Mouse (Mus musculus) liver, embryonic 13.5 days (tissue): ENCODE data around the gene Zfp748. TPM values are rescaled to one million over a fixed set of nuclear protein-coding genes. Genes with fewer than 3 reads are reported as not detected.

Experiments
- ATAC-seq: fragments of 200-750 bp; cut with Nextera tagmentation; 2 replicates; pipeline ENCODE4 v1.8.0; 2017; ENCODE audit warnings: low read depth, mild to moderate bottlenecking, moderate number of reproducible peaks, moderate library complexity
- DNase-seq: peaks from one replicate; pipeline ENCODE4 v3.0.0; 2022
- H3K27ac ChIP-seq: fragments of 300-500 bp; sonication (generic); 2 replicates; pipeline ENCODE4 v1.5.1; 2015; ENCODE audit warnings: moderate library complexity, mild to moderate bottlenecking, inconsistent platforms
- H3K27me3 ChIP-seq: fragments of 300-500 bp; sonication (generic); 2 replicates; pipeline ENCODE4 v1.6.1; 2015; ENCODE audit warnings: mild to moderate bottlenecking, inconsistent platforms
- H3K36me3 ChIP-seq: fragments of 300-500 bp; sonication (generic); 2 replicates; pipeline ENCODE4 v1.6.1; 2015; ENCODE audit warnings: mild to moderate bottlenecking, inconsistent platforms
- H3K4me1 ChIP-seq: fragments of 300-500 bp; sonication (generic); replicated peaks from 2 replicates; pipeline ENCODE4 v1.6.1; 2015; ENCODE audit warnings: inconsistent platforms
- H3K4me2 ChIP-seq: fragments of 300-500 bp; sonication (generic); 2 replicates; pipeline ENCODE4 v1.6.1; 2015; ENCODE audit warnings: inconsistent platforms, mild to moderate bottlenecking, moderate library complexity
- H3K4me3 ChIP-seq: fragments of 300-500 bp; sonication (generic); replicated peaks from 2 replicates; pipeline ENCODE4 v1.5.1; 2015; ENCODE audit warnings: mild to moderate bottlenecking, inconsistent platforms
- H3K9ac ChIP-seq: fragments of 300-500 bp; sonication (generic); 2 replicates; pipeline ENCODE4 v1.6.1; 2015; ENCODE audit warnings: mild to moderate bottlenecking, inconsistent platforms
- H3K9me3 ChIP-seq: fragments of 300-500 bp; sonication (generic); replicated peaks from 2 replicates; pipeline ENCODE4 v1.6.1; 2016; ENCODE audit warnings: inconsistent platforms
- WGBS: fragments of 180-500 bp; shearing (Covaris S2); methylation state at CpG from one replicate; pipeline ENCODE4 v1.1.7; 2015; ENCODE audit not compliant: insufficient replicate concordance; 5-methylcytosine and 5-hydroxymethylcytosine counted together
- polyA plus RNA-seq: library from polyadenylated mRNA; unstranded; fragments of >200 nt; fragmentation: Nextera tagmentation; extraction: Ambion mirVana; gene quantifications from 2 replicates; pipeline ENCODE4 v1.2.1, GENCODE M21; 2015

Gene Zfp748
- 5.1 and 5.9 TPM in 2 replicates for polyA plus RNA-seq

DNA sequence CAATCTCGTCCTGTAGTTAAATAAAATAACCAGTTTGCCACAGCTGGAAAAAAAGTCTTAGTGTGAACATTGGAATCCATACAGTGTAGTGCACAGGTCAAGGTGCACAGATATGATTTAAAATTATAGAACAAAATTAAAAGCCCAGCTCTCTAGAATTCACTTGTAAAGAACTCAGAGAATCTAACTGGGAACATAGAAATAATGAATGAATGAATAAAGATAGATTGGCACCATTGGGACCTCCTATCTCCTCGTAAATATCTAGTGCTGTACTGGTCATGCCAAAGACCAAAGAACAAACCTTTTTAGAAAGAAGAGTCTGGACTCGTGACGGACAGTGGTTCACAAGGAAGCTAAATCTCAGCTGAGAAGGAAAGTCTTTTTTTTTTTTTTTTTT is at the start of gene Zfp748:
TSS of gene Zfp748 (minus strand) at position 101 of the 400 bp plus-strand sequence.
- H3K36me3 ChIP-seq: no peaks in the 10 kb centered on the region
- peak within 1 kb of the TSS; percentile 82 for H3K4me3 ChIP-seq
- DNase-seq (no peak), ATAC-seq (no peak)
- WGBS: 65% methylated on average over 4 of the region's 4 CpGs
- peak within 1 kb of the TSS; percentile 85 for H3K27ac ChIP-seq
- peak within 1 kb of the TSS; percentile 86 for H3K9ac ChIP-seq
- H3K4me1 ChIP-seq: peaks cover 22% of the 10 kb centered on the region
- peak within 1 kb of the TSS; percentile 78 for H3K4me2 ChIP-seq
- H3K9me3 ChIP-seq: no peaks in the 10 kb centered on the region
- 0 out of 2 replicates have a peak, but pooled peaks cover 3% of the 10 kb centered on the region for H3K27me3 ChIP-seq

DNA sequence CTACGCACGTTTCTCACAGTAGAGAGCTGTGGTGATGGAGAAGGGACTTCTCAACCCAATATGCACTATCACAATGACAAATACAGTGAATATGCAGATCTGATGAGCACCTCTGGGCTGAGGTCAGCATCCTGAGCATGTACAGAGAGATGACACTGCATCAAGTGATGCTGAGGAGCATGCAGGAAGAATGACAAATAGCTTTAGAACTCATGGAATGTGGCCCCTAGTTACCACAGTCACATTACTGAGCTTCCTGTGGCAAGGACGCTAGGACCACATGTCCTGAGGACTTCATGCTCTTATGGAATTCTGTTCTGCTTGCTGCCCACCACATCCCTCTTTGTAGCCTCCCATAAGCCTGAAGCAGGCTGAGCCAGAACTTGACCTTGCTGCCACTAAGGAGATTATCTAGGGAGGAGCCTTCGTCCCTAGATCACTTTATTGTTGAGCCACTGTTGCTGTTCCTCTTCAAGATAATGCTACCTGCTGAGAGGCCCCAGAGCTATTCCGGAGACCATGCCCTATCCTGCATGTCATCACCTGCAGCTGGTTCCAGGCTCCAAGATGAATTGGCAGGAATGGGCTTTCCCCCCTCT is 19.1 kb upstream of the Zfp748 start:
- H3K9me3 ChIP-seq: no peaks in the 10 kb centered on the region
- no peaks in the 10 kb centered on the region for H3K4me1 ChIP-seq
- no peak overlapping the region for H3K4me3 ChIP-seq
- ATAC-seq (no peak), DNase-seq (no peak)
- H3K9ac ChIP-seq: no peak overlapping the region
- no peak overlapping the region for H3K4me2 ChIP-seq
- H3K36me3 ChIP-seq: no peaks in the 10 kb centered on the region
- no peak overlapping the region for H3K27ac ChIP-seq
- 56% methylated on average over 5 of the region's 5 CpGs for WGBS
- H3K27me3 ChIP-seq: no peaks in the 10 kb centered on the region

GRCm38 (mm10) chr13:67552505-67553346 is 904 bp downstream of the Zfp748 start:
- Histone ChIP-seq H3K9ac (peak overlapping the region; percentile 86), H3K4me2 (peak overlapping the region; percentile 78), H3K27ac (peak overlapping the region; percentile 85), H3K36me3 (no peaks in the 10 kb centered on the region), H3K4me1 (peaks cover 22% of the 10 kb centered on the region), H3K4me3 (peak overlapping the region; percentile 82), H3K9me3 (no peaks in the 10 kb centered on the region), H3K27me3 (0 out of 2 replicates have a peak, but pooled peaks cover 3% of the 10 kb centered on the region)
- ATAC-seq: peak; percentile 97
- peak; percentile 72 for DNase-seq
- under 1% methylated on average over 44 of the region's 44 CpGs for WGBS

DNA sequence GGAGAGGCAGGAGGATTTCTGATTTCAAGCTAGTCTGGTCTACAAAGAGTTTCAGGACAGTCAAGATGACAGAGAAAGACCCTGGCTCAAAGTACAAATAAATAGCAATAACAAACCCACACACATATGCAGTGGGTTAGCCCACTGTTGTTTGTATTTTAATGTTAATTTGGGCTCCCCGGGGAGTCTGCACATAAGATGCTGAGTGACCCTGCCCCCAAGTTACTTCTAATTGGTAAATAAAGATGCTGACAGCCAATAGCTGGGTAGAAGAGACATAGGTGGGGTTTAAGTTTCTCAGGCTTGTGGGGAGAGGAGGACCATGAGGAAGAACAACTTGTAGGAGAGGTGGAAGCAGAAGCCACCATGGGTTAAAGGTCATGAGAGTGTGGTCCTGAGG is 7.7 kb downstream of the Zfp748 start:
- H3K9me3 ChIP-seq: 0 out of 2 replicates have a peak, but pooled peaks cover 4% of the 10 kb centered on the region
- ATAC-seq: no peak
- H3K4me3 ChIP-seq: no peak overlapping the region
- H3K4me2 ChIP-seq: no peak overlapping the region
- no peak overlapping the region for H3K9ac ChIP-seq
- no peak overlapping the region for H3K27ac ChIP-seq
- 0 out of 2 replicates have a peak, but pooled peaks cover 2% of the 10 kb centered on the region for H3K4me1 ChIP-seq
- H3K27me3 ChIP-seq: no peaks in the 10 kb centered on the region
- DNase-seq: no peak
- peaks cover 46% of the 10 kb centered on the region for H3K36me3 ChIP-seq
- 72% methylated on average over 1 of the region's 1 CpGs for WGBS

GRCm38 (mm10) chr13:67527049-67527730 is 26.4 kb downstream of the Zfp748 start:
- DNase-seq (no peak), ATAC-seq (no peak)
- no peak overlapping the region for H3K27ac ChIP-seq
- no peaks in the 10 kb centered on the region for H3K27me3 ChIP-seq
- no peaks in the 10 kb centered on the region for H3K36me3 ChIP-seq
- H3K4me1 ChIP-seq: peaks cover 25% of the 10 kb centered on the region
- H3K9me3 ChIP-seq: no peaks in the 10 kb centered on the region
- no peak overlapping the region for H3K4me3 ChIP-seq
- H3K9ac ChIP-seq: no peak overlapping the region
- H3K4me2 ChIP-seq: no peak overlapping the region
- 54% methylated on average over 3 of the region's 3 CpGs for WGBS

DNA sequence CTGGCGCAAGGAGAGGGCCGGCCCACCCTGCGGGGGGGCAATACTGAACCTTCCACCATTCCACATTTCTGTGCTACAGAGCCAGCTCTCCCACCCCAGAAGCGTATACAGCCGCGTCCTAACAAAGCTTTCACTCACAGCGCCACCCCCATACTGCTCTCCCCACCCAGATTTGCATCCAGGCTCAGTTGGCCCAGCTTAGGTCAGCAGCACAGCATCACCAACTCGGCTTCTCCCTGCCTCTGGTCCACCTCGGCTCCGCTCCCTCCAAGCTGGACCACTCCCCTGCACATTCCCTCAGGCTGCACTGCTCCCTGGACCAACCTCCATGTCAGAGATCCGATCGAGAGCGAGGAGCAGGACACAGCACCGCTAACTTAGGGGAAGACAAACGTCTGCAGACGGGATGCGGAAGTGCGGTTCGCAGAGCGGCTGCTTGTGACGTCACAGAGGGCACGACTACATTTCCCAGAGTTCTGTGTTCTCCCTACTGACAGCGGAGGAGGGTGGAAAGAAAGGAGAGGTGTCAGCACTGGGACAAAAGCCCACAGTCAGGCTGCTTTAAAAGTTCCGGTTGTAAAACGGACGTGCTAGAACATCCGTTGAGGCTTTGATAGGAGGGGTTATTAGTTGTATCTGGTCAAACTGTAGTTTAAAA is 27.7 kb downstream of the Zfp748 start, which contains the start of the genes Gm26965 and Zfp87:
TSS of gene Gm26965 (minus strand) at position 399 of the 658 bp plus-strand sequence.
TSS of gene Zfp87 (minus strand) at position 425 of the 658 bp plus-strand sequence.
- H3K4me2 ChIP-seq: peak within 1 kb of the TSS; percentile 89
- peak within 1 kb of the TSS; percentile 72 for H3K27ac ChIP-seq
- H3K4me3 ChIP-seq: peak within 1 kb of the TSS; percentile 74
- H3K9me3 ChIP-seq: no peaks in the 10 kb centered on the region
- H3K36me3 ChIP-seq: peaks cover 2% of the 10 kb centered on the region
- WGBS: under 1% methylated on average over 27 of the region's 27 CpGs
- ATAC-seq (peak; percentile 99), DNase-seq (peak; percentile 86)
- H3K27me3 ChIP-seq: no peaks in the 10 kb centered on the region
- peak within 1 kb of the TSS; percentile 76 for H3K9ac ChIP-seq
- H3K4me1 ChIP-seq: peaks cover 25% of the 10 kb centered on the region

DNA sequence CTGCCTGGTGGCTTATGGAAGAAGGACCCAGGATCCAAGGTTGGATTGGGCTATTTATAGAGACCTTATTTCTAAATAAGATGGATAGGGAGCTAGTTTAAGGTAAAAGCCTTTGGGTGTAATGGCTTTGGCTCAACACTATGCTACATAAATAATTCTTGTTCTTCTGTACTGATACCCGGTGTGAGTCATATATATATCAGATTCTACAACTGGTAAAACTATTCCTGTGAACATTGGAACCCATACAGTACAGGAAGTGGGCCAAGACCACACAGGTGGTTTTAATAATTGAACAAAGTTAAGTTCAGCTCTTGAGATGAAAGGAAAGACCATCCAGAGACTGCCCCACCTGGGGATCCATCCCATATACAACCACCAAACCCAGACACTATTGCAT is 52.7 kb downstream of the Zfp748 start:
- H3K4me2 ChIP-seq: no peak overlapping the region; the same call in 1 of the 2 replicates
- no peak for DNase-seq
- no peak overlapping the region for H3K9ac ChIP-seq
- H3K9me3 ChIP-seq: no peaks in the 10 kb centered on the region
- no peak for ATAC-seq
- peaks cover 12% of the 10 kb centered on the region for H3K4me1 ChIP-seq
- WGBS: 66% methylated on average over 1 of the region's 1 CpGs
- H3K36me3 ChIP-seq: no peaks in the 10 kb centered on the region
- no peaks in the 10 kb centered on the region for H3K27me3 ChIP-seq
- H3K4me3 ChIP-seq: peak overlapping the region; percentile 72; the same call in 1 of the 2 replicates
- H3K27ac ChIP-seq: no peak overlapping the region

DNA sequence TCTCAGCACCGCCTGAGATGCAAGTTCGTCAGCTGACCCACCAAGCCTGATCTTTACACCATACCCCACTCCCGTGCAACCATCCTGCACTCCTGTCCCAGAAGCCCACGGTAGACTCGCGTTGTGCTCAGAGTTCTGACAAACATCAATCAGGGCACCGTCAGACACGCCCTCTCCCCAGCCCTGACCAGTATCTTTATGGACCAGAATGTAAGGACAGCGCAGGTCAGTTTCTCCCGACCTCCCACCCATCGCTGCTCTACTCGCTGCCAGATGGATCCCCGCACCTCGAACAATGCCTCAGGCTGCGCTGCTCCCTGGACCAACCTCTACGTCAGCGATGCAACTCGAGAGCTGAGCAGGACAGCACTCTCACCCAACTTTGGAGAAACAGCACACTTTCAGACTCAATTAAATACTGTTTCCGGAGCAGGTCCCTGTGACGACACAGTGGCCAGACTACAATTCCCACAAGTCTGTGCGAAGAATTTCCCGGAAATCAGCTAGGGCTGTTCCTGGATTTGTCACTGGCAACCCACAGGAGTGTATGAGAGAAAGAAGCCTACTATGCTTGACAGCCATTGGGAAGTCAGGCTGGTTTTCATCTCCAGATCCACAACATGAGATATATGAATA is 53.4 kb downstream of the Zfp748 start, which contains the start of gene Zfp58:
TSS of gene Zfp58 (minus strand) at position 472 of the 636 bp plus-strand sequence.
- H3K4me3 ChIP-seq: peak within 1 kb of the TSS; percentile 72
- peak; percentile 93 for ATAC-seq
- H3K9ac ChIP-seq: peak within 1 kb of the TSS; percentile 76
- 0 out of 2 replicates have a peak, but pooled peaks cover 2% of the 10 kb centered on the region for H3K36me3 ChIP-seq
- H3K4me2 ChIP-seq: peak within 1 kb of the TSS; percentile 78
- DNase-seq: peak; percentile 69
- no peaks in the 10 kb centered on the region for H3K27me3 ChIP-seq
- under 1% methylated on average over 22 of the region's 22 CpGs for WGBS
- peak within 1 kb of the TSS; percentile 53; the same call in 1 of the 2 replicates for H3K27ac ChIP-seq
- H3K4me1 ChIP-seq: peaks cover 12% of the 10 kb centered on the region
- H3K9me3 ChIP-seq: no peaks in the 10 kb centered on the region

DNA sequence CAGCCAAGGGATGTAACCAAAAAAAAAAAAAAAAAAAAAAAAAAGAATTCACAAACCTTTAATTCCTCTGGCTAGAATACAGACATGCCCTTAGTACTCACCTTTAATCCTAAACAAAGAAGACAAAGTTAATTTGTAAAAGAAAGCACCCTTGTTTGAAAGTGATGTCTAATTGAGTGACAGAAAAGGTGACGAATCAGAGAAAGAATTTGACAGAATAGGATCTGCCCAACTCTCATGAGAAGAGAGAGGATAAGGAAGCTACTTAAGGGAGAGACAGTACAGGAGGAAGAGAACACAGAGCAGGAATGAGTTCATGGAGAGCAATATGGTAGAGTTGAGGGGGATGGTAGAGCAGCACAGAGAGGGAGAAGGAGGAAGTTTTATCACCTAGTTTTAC is 58.0 kb downstream of the Zfp748 start:
- no peak overlapping the region for H3K27ac ChIP-seq
- H3K27me3 ChIP-seq: no peaks in the 10 kb centered on the region
- H3K36me3 ChIP-seq: peaks cover 30% of the 10 kb centered on the region
- H3K4me2 ChIP-seq: no peak overlapping the region
- no peak for DNase-seq
- H3K4me1 ChIP-seq: peaks cover 12% of the 10 kb centered on the region
- 0 out of 2 replicates have a peak, but pooled peaks cover 8% of the 10 kb centered on the region for H3K9me3 ChIP-seq
- WGBS: 65% methylated on average over 1 of the region's 1 CpGs
- H3K4me3 ChIP-seq: no peak overlapping the region
- no peak for ATAC-seq
- no peak overlapping the region for H3K9ac ChIP-seq
